Mouse (Mus musculus): ENCODE data around the gene Defb26.

Defb26 gene

GRCm38 (mm10) chr2:152511592-152511991, at the start of gene Defb26:
Gene Defb26 (minus strand): TSS chr2:152511692.
- Histone ChIP-seq H3K36me3 (ENCODE audit: control insufficient read depth, insufficient read depth, low read length, poor library complexity, severe bottlenecking) (no peaks in the 10 kb centered on the region), H3K27me3 (ENCODE audit: control insufficient read depth, insufficient read depth, low read length, poor library complexity, severe bottlenecking) (no peaks in the 10 kb centered on the region; the same call in 1 of the 2 replicates)
- DNase-seq (ENCODE audit: low read depth, low spot score): no peak

GRCm38 (mm10) chr2:152556655-152557054, 45.2 kb upstream of the Defb26 start:
- DNase-seq (ENCODE audit: low read depth, low spot score): no peak
- H3K27me3 ChIP-seq (ENCODE audit: control insufficient read depth, insufficient read depth, low read length, poor library complexity, severe bottlenecking): no peaks in the 10 kb centered on the region
- no peaks in the 10 kb centered on the region for H3K36me3 ChIP-seq (ENCODE audit: control insufficient read depth, insufficient read depth, low read length, poor library complexity, severe bottlenecking)

GRCm38 (mm10) chr2:152553774-152554423, 42.4 kb upstream of the Defb26 start:
- H3K27me3 ChIP-seq (ENCODE audit: control insufficient read depth, insufficient read depth, low read length, poor library complexity, severe bottlenecking): no peaks in the 10 kb centered on the region
- DNase-seq (ENCODE audit: low read depth, low spot score): peak; percentile 25

GRCm38 (mm10) chr2:152548124-152548523, 36.6 kb upstream of the Defb26 start:
- Histone ChIP-seq H3K27me3 (ENCODE audit: control insufficient read depth, insufficient read depth, low read length, poor library complexity, severe bottlenecking) (no peaks in the 10 kb centered on the region; the same call in 1 of the 2 replicates), H3K36me3 (ENCODE audit: control insufficient read depth, insufficient read depth, low read length, poor library complexity, severe bottlenecking) (no peaks in the 10 kb centered on the region)
- no peak for DNase-seq (ENCODE audit: low read depth, low spot score)

More at GRCm38 (mm10) chr2:152553774-152554423, 42.4 kb upstream of the Defb26 start:
- no peaks in the 10 kb centered on the region for H3K36me3 ChIP-seq (ENCODE audit: control insufficient read depth, insufficient read depth, low read length, poor library complexity, severe bottlenecking)

GRCm38 (mm10) chr2:152544691-152545090, 33.2 kb upstream of the Defb26 start:
- no peak for DNase-seq (ENCODE audit: low read depth, low spot score)
- Histone ChIP-seq H3K27me3 (ENCODE audit: control insufficient read depth, insufficient read depth, low read length, poor library complexity, severe bottlenecking) (no peaks in the 10 kb centered on the region; the same call in 1 of the 2 replicates), H3K36me3 (ENCODE audit: control insufficient read depth, insufficient read depth, low read length, poor library complexity, severe bottlenecking) (no peaks in the 10 kb centered on the region)

GRCm38 (mm10) chr2:152543478-152543877, 32.0 kb upstream of the Defb26 start:
- H3K27me3 ChIP-seq (ENCODE audit: control insufficient read depth, insufficient read depth, low read length, poor library complexity, severe bottlenecking): no peaks in the 10 kb centered on the region; the same call in 1 of the 2 replicates
- no peak for DNase-seq (ENCODE audit: low read depth, low spot score)
- H3K36me3 ChIP-seq (ENCODE audit: control insufficient read depth, insufficient read depth, low read length, poor library complexity, severe bottlenecking): no peaks in the 10 kb centered on the region

GRCm38 (mm10) chr2:152542897-152543296, 31.4 kb upstream of the Defb26 start:
- H3K27me3 ChIP-seq (ENCODE audit: control insufficient read depth, insufficient read depth, low read length, poor library complexity, severe bottlenecking): no peaks in the 10 kb centered on the region; the same call in 1 of the 2 replicates
- no peak for DNase-seq (ENCODE audit: low read depth, low spot score)

GRCm38 (mm10) chr2:152541979-152542378, 30.5 kb upstream of the Defb26 start:
- DNase-seq (ENCODE audit: low read depth, low spot score): no peak
- H3K36me3 ChIP-seq (ENCODE audit: control insufficient read depth, insufficient read depth, low read length, poor library complexity, severe bottlenecking): no peaks in the 10 kb centered on the region
- no peaks in the 10 kb centered on the region; the same call in 1 of the 2 replicates for H3K27me3 ChIP-seq (ENCODE audit: control insufficient read depth, insufficient read depth, low read length, poor library complexity, severe bottlenecking)

More at GRCm38 (mm10) chr2:152542897-152543296, 31.4 kb upstream of the Defb26 start:
- H3K36me3 ChIP-seq (ENCODE audit: control insufficient read depth, insufficient read depth, low read length, poor library complexity, severe bottlenecking): no peaks in the 10 kb centered on the region

- Histone ChIP-seq H3K36me3 (ENCODE audit: control insufficient read depth, insufficient read depth, low read length, poor library complexity, severe bottlenecking) (no peaks in the 10 kb centered on the region), H3K27me3 (ENCODE audit: control insufficient read depth, insufficient read depth, low read length, poor library complexity, severe bottlenecking) (no peaks in the 10 kb centered on the region; the same call in 1 of the 2 replicates)
- no peak for DNase-seq (ENCODE audit: low read depth, low spot score)
Measured at GRCm38 (mm10) chr2:152539944-152540710, 28.6 kb upstream of the Defb26 start, which contains the start of gene Defb29. Gene Defb29 (minus strand): TSS chr2:152540098.

- no peak for DNase-seq (ENCODE audit: low read depth, low spot score)
- Histone ChIP-seq H3K27me3 (ENCODE audit: control insufficient read depth, insufficient read depth, low read length, poor library complexity, severe bottlenecking) (no peaks in the 10 kb centered on the region), H3K36me3 (ENCODE audit: control insufficient read depth, insufficient read depth, low read length, poor library complexity, severe bottlenecking) (no peaks in the 10 kb centered on the region)
Measured at GRCm38 (mm10) chr2:152517981-152518380, 6.5 kb upstream of the Defb26 start, which contains the start of gene Defb28. Gene Defb28 (plus strand): TSS chr2:152518255.

GRCm38 (mm10) chr2:152516084-152516483, 4.6 kb upstream of the Defb26 start:
- DNase-seq (ENCODE audit: low read depth, low spot score): no peak
- no peaks in the 10 kb centered on the region for H3K36me3 ChIP-seq (ENCODE audit: control insufficient read depth, insufficient read depth, low read length, poor library complexity, severe bottlenecking)
- no peaks in the 10 kb centered on the region for H3K27me3 ChIP-seq (ENCODE audit: control insufficient read depth, insufficient read depth, low read length, poor library complexity, severe bottlenecking)

- no peak for DNase-seq (ENCODE audit: low read depth, low spot score)
- Histone ChIP-seq H3K27me3 (ENCODE audit: control insufficient read depth, insufficient read depth, low read length, poor library complexity, severe bottlenecking) (no peaks in the 10 kb centered on the region; the same call in 1 of the 2 replicates), H3K36me3 (ENCODE audit: control insufficient read depth, insufficient read depth, low read length, poor library complexity, severe bottlenecking) (no peaks in the 10 kb centered on the region)
Measured at GRCm38 (mm10) chr2:152503950-152504349, 7.5 kb downstream of the Defb26 start.

GRCm38 (mm10) chr2:152500863-152501229, 10.6 kb downstream of the Defb26 start:
- no peak for DNase-seq (ENCODE audit: low read depth, low spot score)
- H3K36me3 ChIP-seq (ENCODE audit: control insufficient read depth, insufficient read depth, low read length, poor library complexity, severe bottlenecking): no peaks in the 10 kb centered on the region
- no peaks in the 10 kb centered on the region for H3K27me3 ChIP-seq (ENCODE audit: control insufficient read depth, insufficient read depth, low read length, poor library complexity, severe bottlenecking)

GRCm38 (mm10) chr2:152500204-152500862, 11.2 kb downstream of the Defb26 start:
- no peaks in the 10 kb centered on the region for H3K36me3 ChIP-seq (ENCODE audit: control insufficient read depth, insufficient read depth, low read length, poor library complexity, severe bottlenecking)
- H3K27me3 ChIP-seq (ENCODE audit: control insufficient read depth, insufficient read depth, low read length, poor library complexity, severe bottlenecking): no peaks in the 10 kb centered on the region
- DNase-seq (ENCODE audit: low read depth, low spot score): no peak

- Histone ChIP-seq H3K36me3 (ENCODE audit: control insufficient read depth, insufficient read depth, low read length, poor library complexity, severe bottlenecking) (no peaks in the 10 kb centered on the region), H3K27me3 (ENCODE audit: control insufficient read depth, insufficient read depth, low read length, poor library complexity, severe bottlenecking) (no peaks in the 10 kb centered on the region)
- no peak for DNase-seq (ENCODE audit: low read depth, low spot score)
Measured at GRCm38 (mm10) chr2:152498020-152498419, 13.5 kb downstream of the Defb26 start.

Data from splenic B cell, adult 2 months (primary cell).